Comparison of ENCODE assay signal across 9 mouse cellular contexts in the genomic region with DNA sequence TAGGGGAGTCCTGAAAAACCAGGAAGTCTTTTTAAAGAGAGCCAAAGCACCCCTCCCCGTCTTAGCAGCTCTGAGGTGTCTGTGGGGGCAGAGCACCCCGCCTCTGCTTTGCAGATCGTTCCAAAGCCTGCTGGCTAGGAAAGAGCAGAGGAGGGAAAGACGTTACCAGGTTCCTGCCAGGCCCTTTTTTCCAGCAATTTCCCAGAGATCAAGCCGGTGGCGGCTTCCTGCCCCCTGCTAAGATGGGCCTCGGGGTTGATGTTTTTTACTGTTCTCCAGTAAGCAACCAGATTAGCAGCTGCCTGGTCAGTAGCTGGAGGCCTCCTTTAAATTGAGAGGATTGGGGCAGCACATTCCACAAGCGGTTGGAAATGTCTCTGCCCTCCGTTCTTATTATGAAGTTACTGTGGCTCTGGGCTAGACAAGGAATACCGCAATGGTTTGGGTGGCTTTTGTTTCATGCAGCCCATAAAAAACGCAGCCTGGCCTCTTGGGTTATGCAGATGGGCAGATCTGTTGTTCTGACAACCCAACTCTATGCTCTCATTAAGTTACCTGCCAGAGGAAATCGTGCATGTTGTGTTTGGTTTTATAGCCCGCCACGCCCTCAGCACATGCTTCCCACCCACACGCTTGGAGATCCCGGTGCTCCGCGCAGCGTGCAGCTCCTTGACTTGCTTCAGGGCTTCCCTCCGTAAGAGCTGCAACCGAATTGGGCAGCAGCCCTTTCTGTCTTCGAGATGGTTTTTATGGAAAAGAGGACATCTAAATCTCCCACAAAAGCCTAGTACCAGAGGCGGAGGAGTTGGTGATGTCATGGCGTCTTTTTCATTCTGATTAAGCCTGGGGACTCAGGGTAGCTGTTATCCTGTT.
DNase-seq lines count a peak whose midpoint lies in the region; ATAC-seq lines count a peak whose summit lies in the region.
"Had no signal": no experiment of that assay in that cellular context is flagged by ENCODE, and none has a peak within 500 bp of the region (broad histone marks: within the 10 kb centered on the region; RNA-seq: fewer than 3 reads in every experiment).

No protein-coding gene starts in this region.

- 36% methylated on average over 24 of the region's 24 CpGs for WGBS in heart, embryonic 10.5 days
- 47% methylated on average over 24 of the region's 24 CpGs for WGBS in midbrain, embryonic 10.5 days

- no peak for DNase-seq in heart, embryonic 10.5 days (ENCODE audit: low spot score)
- no peak for DNase-seq in heart, adult 9 months (ENCODE audit: low spot score in 2 of 2)
- DNase-seq in ES-CJ7 (ENCODE audit: low read depth, low spot score): peak; percentile 40
- DNase-seq in frontal cortex, adult 2 months (ENCODE audit: extremely low spot score in 1 of 2, low spot score in 1 of 2): peak; percentile 7 to 65
- DNase-seq in midbrain, embryonic 10.5 days (ENCODE audit: low spot score): no peak
- DNase-seq in urinary bladder, postnatal 4 days (ENCODE audit: low spot score in 2 of 2): no peak
- DNase-seq in gastrocnemius, postnatal 14 days: no peak
- DNase-seq: cerebellum, postnatal 25 days had no signal

- 0 out of 2 replicates have a peak overlapping the region, but pooled peaks have one; percentile 22 for H3K27ac ChIP-seq in heart, embryonic 10.5 days
- peak overlapping the region; percentile 49 for H3K27ac ChIP-seq in midbrain, embryonic 10.5 days (replicated peaks)

- peaks cover 13% of the 10 kb centered on the region for H3K27me3 ChIP-seq in heart, embryonic 10.5 days (ENCODE audit: insufficient read depth, poor library complexity, severe bottlenecking)
- H3K27me3 ChIP-seq in midbrain, embryonic 10.5 days (ENCODE audit: low read depth, poor library complexity, severe bottlenecking): 0 out of 2 replicates have a peak, but pooled peaks cover 5% of the 10 kb centered on the region

- peak overlapping the region; percentile 16; the same call in 1 of the 2 replicates for H3K4me3 ChIP-seq in heart, embryonic 10.5 days
- H3K4me3 ChIP-seq in midbrain, embryonic 10.5 days: no peak overlapping the region

- ATAC-seq in activated CD4-positive, CD25-positive, alpha-beta regulatory T cell, adult 4 months: no peak

- intact Hi-C loops in gastrocnemius, postnatal 14 days (cut with DNase I; ENCODE audit: low total_unique reads): no loop called here

- H3K36me3 ChIP-seq in heart, embryonic 10.5 days: no peaks in the 10 kb centered on the region
- no peaks in the 10 kb centered on the region for H3K36me3 ChIP-seq in midbrain, embryonic 10.5 days

- no peaks in the 10 kb centered on the region for H3K9me3 ChIP-seq in heart, embryonic 10.5 days
- H3K9me3 ChIP-seq in midbrain, embryonic 10.5 days (replicated peaks): no peaks in the 10 kb centered on the region

- peaks cover 16% of the 10 kb centered on the region for H3K4me1 ChIP-seq in heart, embryonic 10.5 days
- peaks cover 8% of the 10 kb centered on the region for H3K4me1 ChIP-seq in midbrain, embryonic 10.5 days

Comparison
In these comparisons a context has a peak if more than half of its experiments do, and no peak if none do; other contexts are left out.
1. DNase-seq: peak in ES-CJ7 (single experiment) and frontal cortex, adult 2 months (2 of 2); none in heart, embryonic 10.5 days (single experiment), heart, adult 9 months (0 of 2), midbrain, embryonic 10.5 days (single experiment), urinary bladder, postnatal 4 days (0 of 2) and gastrocnemius, postnatal 14 days (single experiment).